Mouse (Mus musculus) liver, embryonic 16.5 days (tissue): ENCODE measurements around the gene Adgrl1. TPM values are rescaled to one million over a fixed set of nuclear protein-coding genes. Genes with fewer than 3 reads are reported as not detected.

Experiments
- ATAC-seq: fragments of 200-750 bp; cut with Nextera tagmentation; 2 replicates; pipeline ENCODE4 v1.8.0; 2017; ENCODE audit warnings: low read depth, mild to moderate bottlenecking, moderate number of reproducible peaks, moderate library complexity
- H3K27ac ChIP-seq: fragments of 300-500 bp; sonication (generic); 2 replicates; pipeline ENCODE4 v1.5.1; 2014; ENCODE audit warnings: mild to moderate bottlenecking, low read length
- H3K27me3 ChIP-seq: fragments of 300-500 bp; sonication (generic); 2 replicates; pipeline ENCODE4 v1.6.1; 2014; ENCODE audit warnings: low read depth, low read length, mixed read lengths; ENCODE audit not compliant: control insufficient read depth, insufficient read depth
- H3K36me3 ChIP-seq: fragments of 300-500 bp; sonication (generic); 2 replicates; pipeline ENCODE4 v1.6.1; 2014; ENCODE audit warnings: mild to moderate bottlenecking; ENCODE audit not compliant: control insufficient read depth, insufficient read depth
- H3K4me1 ChIP-seq: fragments of 300-500 bp; sonication (generic); 2 replicates; pipeline ENCODE4 v1.6.1; 2014; ENCODE audit warnings: low read depth, low read length, mixed read lengths; ENCODE audit not compliant: control insufficient read depth
- H3K4me2 ChIP-seq: fragments of 300-500 bp; sonication (generic); 2 replicates; pipeline ENCODE4 v1.6.1; 2014; ENCODE audit warnings: low read depth, low read length, mixed read lengths
- H3K4me3 ChIP-seq: fragments of 300-500 bp; sonication (generic); 2 replicates; pipeline ENCODE4 v1.5.1; 2014; ENCODE audit warnings: low read depth, mild to moderate bottlenecking, low read length
- H3K9ac ChIP-seq: fragments of 300-500 bp; sonication (generic); 2 replicates; pipeline ENCODE4 v1.6.1; 2014; ENCODE audit warnings: low read depth, low read length
- H3K9me3 ChIP-seq: fragments of 300-500 bp; sonication (generic); replicated peaks from 2 replicates; pipeline ENCODE4 v1.6.1; 2016; ENCODE audit warnings: low read length; ENCODE audit not compliant: control insufficient read depth
- WGBS: fragments of 180-500 bp; shearing (Covaris S2); extraction: QIAGEN DNeasy Blood & Tissue Kit; methylation state at CpG from one replicate; pipeline ENCODE4 v1.1.7; 2014; ENCODE audit not compliant: insufficient replicate concordance; 5-methylcytosine and 5-hydroxymethylcytosine counted together
- polyA plus RNA-seq: library from polyadenylated mRNA; unstranded; fragments of >200 nt; fragmentation: Nextera tagmentation; extraction: Ambion mirVana; gene quantifications from 2 replicates; pipeline ENCODE4 v1.2.1, GENCODE M21; 2015

Adgrl1 gene
- polyA plus RNA-seq, 1 experiment from 2014 or later: 1.2 TPM

GRCm38 (mm10) chr8:83898985-83899362 lies 931 bp upstream of the Adgrl1 start:
- peak overlapping the region; percentile 85 for H3K4me2 ChIP-seq
- WGBS: under 1% methylated on average over 13 of the region's 13 CpGs
- no peaks in the 10 kb centered on the region for H3K9me3 ChIP-seq
- peaks cover 59% of the 10 kb centered on the region for H3K27me3 ChIP-seq
- ATAC-seq: no peak
- H3K4me3 ChIP-seq: peak overlapping the region; percentile 66
- H3K9ac ChIP-seq: no peak overlapping the region
- H3K27ac ChIP-seq: no peak overlapping the region
- no peaks in the 10 kb centered on the region for H3K36me3 ChIP-seq
- peaks cover 11% of the 10 kb centered on the region for H3K4me1 ChIP-seq

- Histone ChIP-seq H3K27me3 (peaks cover 56% of the 10 kb centered on the region), H3K4me3 (peak overlapping the region; percentile 66), H3K36me3 (no peaks in the 10 kb centered on the region), H3K9ac (peak overlapping the region; percentile 52), H3K4me2 (peak overlapping the region; percentile 85), H3K9me3 (no peaks in the 10 kb centered on the region), H3K27ac (no peak overlapping the region), H3K4me1 (peaks cover 11% of the 10 kb centered on the region)
- peak; percentile 28; the same call in 1 of the 2 replicates for ATAC-seq
- WGBS: under 1% methylated on average over 23 of the region's 100 CpGs
Observed at GRCm38 (mm10) chr8:83900266-83900956, 506 bp downstream of the Adgrl1 start.

- Histone ChIP-seq H3K36me3 (no peaks in the 10 kb centered on the region), H3K9me3 (no peaks in the 10 kb centered on the region), H3K4me1 (peaks cover 11% of the 10 kb centered on the region), H3K4me2 (peak overlapping the region; percentile 85), H3K27ac (no peak overlapping the region), H3K9ac (peak overlapping the region; percentile 52), H3K27me3 (peaks cover 56% of the 10 kb centered on the region), H3K4me3 (peak overlapping the region; percentile 66)
- under 1% methylated on average over 37 of the region's 40 CpGs for WGBS
- ATAC-seq: no peak
Observed at GRCm38 (mm10) chr8:83900957-83901270, 1.0 kb downstream of the Adgrl1 start.

- peaks cover 11% of the 10 kb centered on the region for H3K4me1 ChIP-seq
- peak overlapping the region; percentile 85; the same call in 1 of the 2 replicates for H3K4me2 ChIP-seq
- H3K27ac ChIP-seq: no peak overlapping the region
- WGBS: 32% methylated on average over 14 of the region's 14 CpGs
- no peaks in the 10 kb centered on the region for H3K9me3 ChIP-seq
- no peak overlapping the region for H3K4me3 ChIP-seq
- no peaks in the 10 kb centered on the region for H3K36me3 ChIP-seq
- no peak for ATAC-seq
- peaks cover 51% of the 10 kb centered on the region for H3K27me3 ChIP-seq
- H3K9ac ChIP-seq: no peak overlapping the region
Observed at GRCm38 (mm10) chr8:83901566-83902485, 1.9 kb downstream of the Adgrl1 start.

- Histone ChIP-seq H3K27ac (no peak overlapping the region), H3K4me2 (no peak overlapping the region), H3K9ac (no peak overlapping the region), H3K4me3 (no peak overlapping the region), H3K36me3 (no peaks in the 10 kb centered on the region), H3K4me1 (peaks cover 11% of the 10 kb centered on the region), H3K9me3 (no peaks in the 10 kb centered on the region), H3K27me3 (peaks cover 42% of the 10 kb centered on the region)
- WGBS: 32% methylated on average over 13 of the region's 13 CpGs
- no peak for ATAC-seq
Observed at GRCm38 (mm10) chr8:83902961-83903666, 3.2 kb downstream of the Adgrl1 start.

- no peak for ATAC-seq
- WGBS: 60% methylated on average over 6 of the region's 6 CpGs
- no peaks in the 10 kb centered on the region for H3K27me3 ChIP-seq
- H3K4me3 ChIP-seq: no peak overlapping the region
- no peaks in the 10 kb centered on the region for H3K36me3 ChIP-seq
- no peaks in the 10 kb centered on the region for H3K9me3 ChIP-seq
- no peak overlapping the region for H3K4me2 ChIP-seq
- H3K27ac ChIP-seq: no peak overlapping the region
- no peak overlapping the region for H3K9ac ChIP-seq
- H3K4me1 ChIP-seq: no peaks in the 10 kb centered on the region
Observed at GRCm38 (mm10) chr8:83908583-83908982, 8.7 kb downstream of the Adgrl1 start.

- H3K36me3 ChIP-seq: no peaks in the 10 kb centered on the region
- H3K4me2 ChIP-seq: no peak overlapping the region
- no peak overlapping the region for H3K27ac ChIP-seq
- peaks cover under 1% of the 10 kb centered on the region for H3K4me1 ChIP-seq
- H3K9ac ChIP-seq: no peak overlapping the region
- no peaks in the 10 kb centered on the region for H3K27me3 ChIP-seq
- ATAC-seq: no peak
- 56% methylated on average over 8 of the region's 8 CpGs for WGBS
- no peak overlapping the region for H3K4me3 ChIP-seq
- no peaks in the 10 kb centered on the region for H3K9me3 ChIP-seq
Observed at GRCm38 (mm10) chr8:83909311-83909710, 9.4 kb downstream of the Adgrl1 start.

- Histone ChIP-seq H3K27me3 (no peaks in the 10 kb centered on the region), H3K9me3 (no peaks in the 10 kb centered on the region), H3K4me2 (no peak overlapping the region), H3K4me3 (no peak overlapping the region), H3K9ac (no peak overlapping the region), H3K4me1 (peaks cover 6% of the 10 kb centered on the region), H3K27ac (no peak overlapping the region), H3K36me3 (no peaks in the 10 kb centered on the region)
- no peak for ATAC-seq
- 57% methylated on average over 5 of the region's 5 CpGs for WGBS
Observed at GRCm38 (mm10) chr8:83911809-83912731, 12.2 kb downstream of the Adgrl1 start.
